Mouse (Mus musculus) lung, adult 2 months (tissue): Measurements from ENCODE around the gene Top1.
A peak's percentile ranks its signal among the peaks of the same experiment; 100 is the strongest.

Experiments
- CTCF ChIP-seq: fragments of 200-500 bp; IDR thresholded peaks from 2 replicates; pipeline ENCODE4 v1.5.1; 2011; ENCODE audit warnings: mild to moderate bottlenecking, low read length, control low read depth; ENCODE audit not compliant: insufficient read depth
- POLR2A ChIP-seq: fragments of 200-500 bp; IDR thresholded peaks from 2 replicates; pipeline ENCODE4 v1.6.1; 2011; ENCODE audit warnings: low read depth, mild to moderate bottlenecking, control low read depth, low read length, borderline replicate concordance; ENCODE audit errors: extremely low read depth

DNA sequence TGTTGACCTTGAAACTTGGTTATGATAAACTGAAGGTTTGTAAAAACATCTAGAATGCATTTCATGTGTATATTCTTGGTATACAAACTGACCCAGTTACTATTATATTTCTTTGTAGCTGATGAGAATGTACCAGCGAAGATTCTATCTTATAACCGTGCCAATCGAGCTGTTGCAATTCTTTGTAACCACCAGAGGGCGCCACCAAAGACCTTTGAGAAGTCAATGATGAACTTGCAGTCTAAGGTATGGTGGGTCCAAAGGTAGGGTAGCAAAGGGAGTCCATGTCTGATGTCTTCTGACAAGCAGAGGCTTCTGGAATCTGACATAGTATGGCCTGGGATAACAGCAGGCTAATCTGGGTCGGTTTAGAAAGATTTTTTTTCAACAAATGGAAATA, 71.6 kb downstream of the Top1 start:
- no peak for TF ChIP-seq POLR2A
- TF ChIP-seq CTCF: peak; percentile 9; the same call in 1 of the 2 replicates
